Mouse (Mus musculus) brain, embryonic 14.5 days (tissue): ENCODE results near the gene Slc25a5. TPM values are rescaled to one million over a fixed set of nuclear protein-coding genes. Genes with fewer than 3 reads are reported as not detected.
A peak's percentile ranks its signal among the peaks of the same experiment; 100 is the strongest.

Experiments used
- DNase-seq: peaks from one replicate; pipeline ENCODE4 v3.0.0-alpha.2; 2011; ENCODE audit warnings: low read depth
- CTCF ChIP-seq: fragments of 200-500 bp; IDR thresholded peaks from 2 replicates; pipeline ENCODE4 v1.5.1; 2012; ENCODE audit warnings: inconsistent platforms, mild to moderate bottlenecking, moderate library complexity, borderline replicate concordance; ENCODE audit not compliant: insufficient read depth, insufficient read length; ENCODE audit errors: extremely low read depth
- POLR2A ChIP-seq: fragments of 200-500 bp; IDR thresholded peaks from 2 replicates; pipeline ENCODE4 v1.6.1; 2012; ENCODE audit warnings: mild to moderate bottlenecking, inconsistent platforms, borderline replicate concordance; ENCODE audit not compliant: poor library complexity, insufficient read depth, insufficient read length, severe bottlenecking; ENCODE audit errors: extremely low read depth
- polyA plus RNA-seq: library from polyadenylated mRNA; depleted of rRNA; stranded (reverse); fragments of >200 nt; gene quantifications from 2 replicates; pipeline ENCODE4 v1.2.3, GENCODE M21; 2012

The Slc25a5 gene
- polyA plus RNA-seq, 1 experiment: 477 TPM

DNA sequence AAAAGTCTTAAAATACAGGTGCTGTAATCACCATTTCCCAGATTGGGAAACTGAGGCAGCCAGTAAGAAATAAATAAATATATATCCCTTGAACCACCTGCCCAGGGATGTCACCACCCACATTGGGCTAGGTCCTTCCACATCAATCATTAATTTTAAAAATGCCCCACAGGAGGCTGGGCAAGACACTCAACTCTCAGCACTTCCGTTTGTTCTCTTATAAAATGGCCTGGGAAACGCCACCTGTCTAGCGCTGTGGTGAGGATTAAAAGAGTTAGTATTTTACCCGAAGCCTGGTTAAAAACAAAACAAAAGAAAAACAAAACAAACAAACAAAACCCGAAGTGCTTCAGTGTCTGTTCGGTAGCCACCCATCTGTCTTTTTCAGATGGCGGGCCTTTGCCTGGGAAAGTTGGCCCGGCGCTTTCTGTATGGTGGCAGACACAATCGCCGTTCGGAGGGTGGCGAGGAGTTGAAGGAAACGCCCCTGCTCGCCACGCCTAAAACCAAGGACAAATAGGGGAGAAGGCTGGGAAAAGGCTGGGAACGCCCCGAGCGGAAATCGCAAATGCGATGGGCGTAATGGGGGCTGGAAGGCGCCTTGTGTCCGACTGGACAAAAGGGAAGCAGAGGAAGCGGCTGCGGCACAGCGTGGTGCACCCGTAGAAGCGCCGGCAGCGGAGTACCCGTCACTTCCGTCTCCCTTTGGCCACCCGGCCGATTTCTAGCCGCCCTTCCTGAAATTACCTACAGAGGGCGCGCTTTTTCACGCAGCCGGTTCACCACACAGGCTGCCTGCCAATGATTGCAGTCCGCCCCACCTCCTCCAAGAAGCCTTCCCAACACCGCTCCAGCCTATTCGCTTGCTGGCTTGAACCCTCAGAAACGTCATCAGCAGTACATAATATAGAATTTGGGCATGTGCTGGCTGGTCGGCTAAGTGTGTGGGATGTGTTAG is 12.2 kb downstream of the Slc25a5 start:
- TF ChIP-seq POLR2A (peak; percentile 34; the same call in 1 of the 2 replicates), CTCF (peak; percentile 68)
- DNase-seq: peak; percentile 94

DNA sequence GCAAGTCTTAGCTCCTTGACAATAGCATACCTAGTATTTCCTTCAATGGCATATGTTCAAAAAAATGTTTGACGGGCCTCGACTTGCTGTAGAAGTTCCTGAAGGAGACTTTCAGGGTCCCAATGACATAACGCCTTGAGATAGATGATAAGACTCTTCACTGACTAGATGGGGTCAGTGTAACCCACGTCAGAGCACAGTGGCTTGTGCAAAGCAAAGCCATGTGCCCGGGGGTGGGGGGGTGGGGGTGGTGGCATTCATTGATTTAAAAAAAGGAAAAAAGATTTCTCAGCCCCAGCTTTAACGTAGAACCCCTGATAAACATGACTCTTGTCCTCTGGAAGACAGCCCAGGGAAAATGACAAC is 12.8 kb downstream of the Slc25a5 start:
- DNase-seq: no peak

DNA sequence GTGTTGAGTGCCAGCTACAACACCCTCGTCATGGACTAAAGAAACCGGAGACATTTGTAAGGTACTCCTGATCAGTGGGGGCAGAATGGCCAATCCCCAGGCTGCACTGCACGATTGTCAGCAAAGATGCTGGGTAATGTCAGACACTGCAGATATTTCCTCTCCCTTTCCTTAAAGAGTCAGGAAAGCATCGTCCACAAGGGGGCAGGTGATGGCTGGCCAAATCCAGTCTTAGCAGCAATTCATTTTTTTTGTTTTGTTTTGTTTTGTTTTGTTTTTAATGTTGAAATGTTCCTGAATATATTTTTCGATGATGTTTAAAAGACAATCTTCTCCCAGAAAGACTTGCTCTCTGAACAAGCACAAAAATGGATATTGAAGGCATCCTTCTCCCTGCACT is 15.9 kb downstream of the Slc25a5 start:
- peak; percentile 65 for DNase-seq
- TF ChIP-seq POLR2A (no peak), CTCF (peak; percentile 51; the same call in 1 of the 2 replicates)

More for the DNA sequence above, 12.8 kb downstream of the Slc25a5 start:
- no peak for TF ChIP-seq POLR2A
- no peak for TF ChIP-seq CTCF

- DNase-seq: no peak
- TF ChIP-seq CTCF: no peak
- no peak for TF ChIP-seq POLR2A
Observed at GRCm38 (mm10) chrX:36814161-36814836, 18.8 kb downstream of the Slc25a5 start.

- TF ChIP-seq POLR2A: no peak
- TF ChIP-seq CTCF: no peak
Observed at GRCm38 (mm10) chrX:36815022-36815421, 19.6 kb downstream of the Slc25a5 start.

DNA sequence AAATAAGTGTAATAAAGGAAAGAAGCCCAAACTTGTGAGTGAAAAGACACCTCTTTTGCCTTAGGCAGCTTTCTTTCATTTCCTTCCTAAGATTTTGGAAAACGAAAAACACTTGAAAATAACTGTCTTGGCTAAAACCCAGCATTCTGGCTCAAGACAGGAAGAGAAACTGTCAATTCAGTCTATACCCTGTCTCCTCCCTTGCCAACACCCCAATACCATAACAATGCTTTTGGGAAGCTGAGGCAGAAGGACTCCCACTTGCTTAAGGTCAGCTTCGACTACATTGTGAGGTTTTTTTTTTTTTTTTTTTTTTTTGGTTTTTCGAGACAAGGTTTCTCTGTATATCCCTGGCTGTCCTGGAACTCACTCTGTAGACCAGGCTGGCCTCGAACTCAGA is 20.0 kb downstream of the Slc25a5 start:
- no peak for DNase-seq
- TF ChIP-seq POLR2A (no peak), CTCF (no peak)

More at GRCm38 (mm10) chrX:36815022-36815421, 19.6 kb downstream of the Slc25a5 start:
- DNase-seq: no peak

- DNase-seq: peak; percentile 65
- TF ChIP-seq CTCF: no peak
- TF ChIP-seq POLR2A: no peak
Observed at GRCm38 (mm10) chrX:36816368-36816899, 21.0 kb downstream of the Slc25a5 start.

DNA sequence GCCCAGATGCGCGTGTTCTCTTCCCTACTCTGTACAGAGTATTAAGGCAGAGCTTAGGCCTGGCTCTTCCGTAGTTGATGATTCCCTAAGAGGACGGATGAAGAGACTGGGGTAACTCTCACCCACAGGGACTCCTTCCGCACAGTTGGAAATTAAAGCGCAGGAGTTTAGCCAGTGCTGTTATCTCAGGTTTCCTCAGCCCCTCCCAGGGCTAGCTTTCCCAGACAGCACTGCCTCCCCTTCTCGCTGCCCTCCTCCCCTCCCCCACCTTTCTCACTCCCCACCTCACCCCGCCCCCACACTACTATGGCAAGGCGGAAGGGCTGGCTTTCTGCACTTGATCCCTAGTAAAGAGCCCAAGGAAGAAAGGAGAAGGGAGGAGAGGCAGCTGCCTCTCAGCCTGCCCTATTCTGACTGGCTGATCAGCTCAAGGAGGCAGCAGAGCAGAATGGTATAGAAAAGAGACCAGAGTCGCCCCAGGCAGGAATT is 21.5 kb downstream of the Slc25a5 start:
- peak; percentile 90 for DNase-seq
- TF ChIP-seq POLR2A (no peak), CTCF (no peak)

DNA sequence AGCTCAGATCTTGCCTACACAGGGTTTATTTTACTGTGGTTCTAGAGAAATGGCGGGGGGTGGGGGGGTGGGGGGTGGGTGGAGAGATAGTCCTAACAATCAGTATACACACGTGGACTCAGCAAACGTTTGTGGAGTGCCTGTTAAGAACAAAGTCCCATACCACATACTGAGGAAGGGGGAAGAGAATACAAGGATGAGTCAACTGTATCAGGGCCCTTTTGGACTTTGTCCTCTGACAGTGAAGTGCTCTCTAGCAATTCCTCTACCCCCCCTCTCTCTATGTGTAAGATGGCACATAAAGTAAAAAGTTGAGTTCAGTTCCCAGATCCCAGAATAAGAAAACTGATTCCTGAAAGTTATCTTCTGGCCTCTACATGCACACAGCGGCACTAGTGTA is 24.1 kb downstream of the Slc25a5 start:
- TF ChIP-seq CTCF (no peak), POLR2A (no peak)
- no peak for DNase-seq

GRCm38 (mm10) chrX:36820201-36820600 is 24.8 kb downstream of the Slc25a5 start:
- peak; percentile 80 for DNase-seq
- no peak for TF ChIP-seq POLR2A
- TF ChIP-seq CTCF: peak; percentile 70

GRCm38 (mm10) chrX:36823932-36824711 is 28.7 kb downstream of the Slc25a5 start:
- TF ChIP-seq CTCF (no peak), POLR2A (no peak)
- DNase-seq: no peak

- DNase-seq: no peak
- TF ChIP-seq POLR2A (no peak), CTCF (no peak)
Observed at GRCm38 (mm10) chrX:36825032-36825431, 29.6 kb downstream of the Slc25a5 start.
